Mouse (Mus musculus) forebrain, embryonic 13.5 days (tissue): ENCODE results near the gene Sntg2. TPM values are rescaled to one million over a fixed set of nuclear protein-coding genes. Genes with fewer than 3 reads are reported as not detected.

ENCODE experiments used
- ATAC-seq: fragments of 200-750 bp; cut with Nextera tagmentation; 2 replicates; pipeline ENCODE4 v1.8.0; 2017
- H3K27ac ChIP-seq: fragments of 300-500 bp; sonication (generic); 2 replicates; pipeline ENCODE4 v1.5.1; 2015; ENCODE audit warnings: inconsistent platforms, mild to moderate bottlenecking, moderate library complexity
- H3K27me3 ChIP-seq: fragments of 300-500 bp; sonication (generic); 2 replicates; pipeline ENCODE4 v1.6.1; 2015; ENCODE audit warnings: mild to moderate bottlenecking, inconsistent platforms
- H3K36me3 ChIP-seq: fragments of 300-500 bp; sonication (generic); 2 replicates; pipeline ENCODE4 v1.6.1; 2015; ENCODE audit warnings: mild to moderate bottlenecking, inconsistent platforms; ENCODE audit not compliant: poor library complexity, severe bottlenecking
- H3K4me1 ChIP-seq: fragments of 300-500 bp; sonication (generic); 2 replicates; pipeline ENCODE4 v1.6.1; 2015; ENCODE audit warnings: inconsistent platforms
- H3K4me2 ChIP-seq: fragments of 300-500 bp; sonication (generic); 2 replicates; pipeline ENCODE4 v1.6.1; 2015; ENCODE audit warnings: inconsistent platforms, mild to moderate bottlenecking, moderate library complexity
- H3K4me3 ChIP-seq: fragments of 300-500 bp; sonication (generic); 2 replicates; pipeline ENCODE4 v1.5.1; 2015; ENCODE audit warnings: mild to moderate bottlenecking, inconsistent platforms
- H3K9ac ChIP-seq: fragments of 300-500 bp; sonication (generic); 2 replicates; pipeline ENCODE4 v1.6.1; 2015; ENCODE audit warnings: mild to moderate bottlenecking, inconsistent platforms
- H3K9me3 ChIP-seq: fragments of 300-500 bp; sonication (generic); replicated peaks from 2 replicates; pipeline ENCODE4 v1.6.1; 2016; ENCODE audit warnings: inconsistent platforms
- WGBS: fragments of 180-500 bp; shearing (Covaris S2); methylation state at CpG from one replicate; pipeline ENCODE4 v1.1.7; 2015; 5-methylcytosine and 5-hydroxymethylcytosine counted together
- polyA plus RNA-seq: library from polyadenylated mRNA; unstranded; fragments of >200 nt; fragmentation: Nextera tagmentation; extraction: Ambion mirVana; gene quantifications from 2 replicates; pipeline ENCODE4 v1.2.1, GENCODE M21; 2015

Gene Sntg2
- polyA plus RNA-seq, 1 experiment from 2014 or later = 1.1 TPM

DNA sequence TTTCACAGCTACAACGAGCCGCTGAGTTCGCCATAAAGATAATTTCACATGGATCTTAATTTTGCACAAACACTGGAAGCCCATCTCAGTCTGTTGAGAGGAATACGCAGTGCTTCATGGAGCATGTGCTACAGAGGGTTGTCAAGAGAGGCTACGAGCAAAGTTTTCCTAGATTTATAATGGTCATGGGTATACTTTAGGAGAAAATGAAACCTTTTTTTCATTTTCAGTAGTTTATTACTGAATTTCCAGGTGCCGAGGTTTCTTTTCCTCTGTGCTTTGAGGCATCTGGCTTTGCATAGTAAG lies 243.8 kb downstream of the Sntg2 start:
- peak; percentile 24; the same call in 1 of the 2 replicates for ATAC-seq
- H3K36me3 ChIP-seq = no peaks in the 10 kb centered on the region
- no peaks in the 10 kb centered on the region for H3K9me3 ChIP-seq
- no peaks in the 10 kb centered on the region for H3K27me3 ChIP-seq
- H3K9ac ChIP-seq = no peak overlapping the region
- no peak overlapping the region for H3K4me3 ChIP-seq
- H3K4me1 ChIP-seq = no peaks in the 10 kb centered on the region
- H3K4me2 ChIP-seq = no peak overlapping the region
- 71% methylated on average over 6 of the region's 6 CpGs for WGBS
- no peak overlapping the region for H3K27ac ChIP-seq

DNA sequence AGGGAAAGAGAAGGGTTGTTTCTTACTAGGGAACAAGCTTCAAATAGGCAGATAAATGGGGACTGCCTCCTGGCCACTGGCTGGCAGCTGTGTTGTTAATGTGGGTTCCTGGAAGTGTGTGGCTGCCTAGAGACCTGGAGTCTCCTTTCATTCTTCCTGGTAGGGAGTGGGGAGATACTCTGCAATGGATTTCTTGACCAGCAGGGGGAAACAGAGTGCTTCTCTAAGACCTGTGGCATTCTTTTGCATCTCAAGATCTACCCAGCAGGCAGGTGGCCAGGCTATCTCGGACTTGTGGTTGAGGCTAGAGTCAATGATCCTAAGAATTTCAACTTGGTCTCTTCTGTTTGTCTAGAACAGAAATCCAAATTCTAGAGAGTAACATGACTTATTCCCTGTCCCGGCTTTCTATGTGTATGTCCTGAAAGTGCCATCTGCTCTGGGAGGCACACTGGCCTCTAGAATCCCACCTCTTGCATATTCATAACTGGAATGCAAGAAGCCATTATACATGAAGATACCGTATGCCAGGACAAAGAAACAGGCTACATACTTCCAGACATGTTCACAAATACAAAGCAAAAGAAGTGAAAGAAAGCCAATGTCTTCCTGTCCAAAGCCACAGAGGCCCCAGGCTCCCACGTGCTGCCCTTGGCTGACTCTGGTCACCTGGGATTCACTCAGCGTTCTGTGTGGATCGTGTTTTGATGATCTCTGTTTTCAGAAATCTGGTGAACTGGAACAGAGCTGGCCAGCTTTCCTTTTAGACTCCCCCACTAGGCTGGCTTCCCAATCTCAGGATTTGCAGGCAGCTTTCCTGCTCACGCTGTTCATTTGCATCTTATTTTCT lies 244.4 kb downstream of the Sntg2 start:
- Histone ChIP-seq H3K9me3 (no peaks in the 10 kb centered on the region), H3K4me1 (no peaks in the 10 kb centered on the region), H3K27ac (no peak overlapping the region), H3K27me3 (no peaks in the 10 kb centered on the region), H3K4me3 (no peak overlapping the region), H3K36me3 (no peaks in the 10 kb centered on the region), H3K4me2 (no peak overlapping the region), H3K9ac (no peak overlapping the region)
- 53% methylated on average over 7 of the region's 7 CpGs for WGBS
- ATAC-seq = peak; percentile 59

Other genes starting within 250 kb of the Sntg2 start
- not detected in 2 replicates for gene Tpo, start 240.8 kb downstream of the Sntg2 start, polyA plus RNA-seq
- 20.5 and 25.0 TPM in 2 replicates for gene Tmem18, start 211.1 kb upstream of the Sntg2 start, polyA plus RNA-seq